Mouse (Mus musculus): ENCODE results near the gene Ajm1. TPM values are rescaled to one million over a fixed set of nuclear protein-coding genes. Genes with fewer than 3 reads are reported as not detected.

The Ajm1 gene
- polyA plus RNA-seq, 1 experiment from 2014 or later: 0.27 TPM

DNA sequence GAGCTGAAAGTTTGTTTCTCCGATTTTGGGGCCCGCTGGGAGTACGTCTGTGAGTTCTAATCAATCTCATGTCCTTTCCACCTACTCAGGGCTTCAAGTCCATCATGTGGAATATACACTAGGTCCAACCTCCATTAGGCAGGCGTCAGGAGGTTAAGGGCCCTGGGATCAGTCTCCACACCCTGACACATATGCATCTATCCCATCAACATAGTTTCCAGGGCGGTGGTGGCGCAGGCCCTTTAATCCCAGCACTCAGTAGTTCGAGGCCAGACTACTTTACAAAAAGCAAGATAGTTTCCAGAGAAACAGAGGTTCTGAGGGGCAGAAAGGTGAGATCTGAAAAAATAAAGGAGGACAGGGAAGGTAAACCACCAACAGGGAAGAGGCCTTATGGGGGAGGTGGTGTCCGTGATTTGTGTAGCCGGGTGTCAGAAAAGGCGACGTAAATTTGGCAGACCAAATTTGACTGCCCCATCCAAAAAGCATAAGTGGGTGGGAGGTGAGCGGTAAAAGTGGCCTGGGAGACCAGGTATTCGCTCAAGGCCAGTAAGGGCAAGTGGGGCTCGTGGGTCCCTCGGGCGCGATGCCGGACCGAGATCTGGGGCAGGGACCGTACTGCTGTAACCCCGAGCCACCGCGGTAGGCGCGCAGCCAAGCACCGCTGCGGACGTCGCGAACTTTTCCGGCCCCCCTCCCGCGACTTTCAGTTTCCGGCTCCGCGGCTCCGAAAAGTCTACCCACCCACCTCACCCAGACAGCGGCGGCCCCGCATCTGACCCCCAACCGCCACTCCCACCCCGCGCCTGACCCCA lies 35.4 kb downstream of the Ajm1 start:
- Histone ChIP-seq H3K4me3 (peak overlapping the region; percentile 84), H3K9me3 (no peaks in the 10 kb centered on the region), H3K27me3 (replicated peaks) (no peaks in the 10 kb centered on the region; the same call in 1 of the 2 replicates), H3K9ac (peak overlapping the region; percentile 93), H3K4me2 (peak overlapping the region; percentile 88), H3K4me1 (peaks cover 19% of the 10 kb centered on the region), H3K36me3 (peaks cover 10% of the 10 kb centered on the region; the same call in 1 of the 2 replicates), H3K27ac (replicated peaks) (peak overlapping the region; percentile 79)
- ATAC-seq (ENCODE audit: extremely low read depth, insufficient number of reproducible peaks, low FRiP score, low TSS enrichment): peak; percentile 50
- WGBS: 6% methylated on average over 43 of the region's 43 CpGs

DNA sequence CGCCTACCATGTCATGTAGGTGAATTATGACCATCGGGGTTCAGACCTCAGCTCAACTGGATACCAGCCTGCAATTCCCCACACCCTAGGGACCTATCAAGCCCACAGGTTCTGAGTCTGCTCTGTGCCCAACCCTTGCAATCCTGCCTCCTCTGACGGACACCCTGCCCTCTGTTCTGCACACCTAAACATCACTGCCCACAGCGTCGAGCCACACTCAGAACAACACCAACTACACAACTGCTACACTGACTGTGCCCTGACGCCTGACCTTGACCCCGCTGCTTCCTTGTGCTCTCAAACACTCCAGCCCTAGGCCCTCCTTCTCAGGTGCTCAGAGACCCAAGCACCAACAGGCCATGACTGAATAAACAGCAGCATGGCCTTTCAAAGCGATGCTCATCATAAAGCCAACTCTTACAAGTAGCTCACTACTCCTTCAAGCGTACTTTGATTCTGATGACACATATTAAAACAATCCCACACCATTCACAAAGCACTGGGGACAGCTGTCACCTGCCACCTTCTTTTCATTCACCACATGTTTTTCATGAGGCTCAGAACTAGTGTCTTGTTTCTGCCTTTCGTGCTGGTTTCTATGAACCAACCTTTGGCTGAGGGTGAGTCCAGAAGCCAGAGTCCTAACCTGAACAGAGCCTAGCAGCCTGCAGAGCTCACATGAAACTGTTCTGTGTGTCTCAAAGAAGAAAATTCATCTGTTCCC lies 39.8 kb downstream of the Ajm1 start:
- ATAC-seq (ENCODE audit: extremely low read depth, insufficient number of reproducible peaks, low FRiP score, low TSS enrichment): no peak
- WGBS: 88% methylated on average over 10 of the region's 10 CpGs
- no peak overlapping the region for H3K4me2 ChIP-seq
- no peak overlapping the region for H3K27ac ChIP-seq (replicated peaks)
- H3K4me1 ChIP-seq: peaks cover 14% of the 10 kb centered on the region
- H3K4me3 ChIP-seq: no peak overlapping the region
- no peaks in the 10 kb centered on the region for H3K9me3 ChIP-seq
- peaks cover 37% of the 10 kb centered on the region for H3K36me3 ChIP-seq
- no peak overlapping the region for H3K9ac ChIP-seq
- no peaks in the 10 kb centered on the region for H3K27me3 ChIP-seq (replicated peaks)

DNA sequence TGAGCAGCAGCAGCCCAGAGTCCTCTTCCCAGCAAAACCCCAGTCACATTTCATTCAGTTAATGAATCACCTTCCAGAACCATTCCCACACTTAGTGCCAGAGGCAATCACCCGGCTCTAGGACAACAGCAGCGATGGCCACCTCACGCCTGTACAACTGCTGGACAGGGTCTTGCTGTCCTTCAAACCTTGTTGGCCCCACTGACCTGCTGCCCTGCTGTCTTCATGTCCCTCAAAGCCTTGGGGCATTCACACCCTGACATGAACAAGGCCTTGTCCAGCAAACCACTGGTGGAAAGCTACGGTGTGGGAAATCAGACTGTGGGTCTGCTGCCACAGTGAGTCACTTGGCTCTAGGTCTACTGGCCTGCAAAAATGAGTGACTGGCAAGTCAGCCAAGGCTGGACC lies 41.0 kb downstream of the Ajm1 start:
- H3K4me2 ChIP-seq: no peak overlapping the region
- H3K9ac ChIP-seq: no peak overlapping the region
- peaks cover 8% of the 10 kb centered on the region for H3K4me1 ChIP-seq
- H3K9me3 ChIP-seq: no peaks in the 10 kb centered on the region
- ATAC-seq (ENCODE audit: extremely low read depth, insufficient number of reproducible peaks, low FRiP score, low TSS enrichment): no peak
- H3K27me3 ChIP-seq (replicated peaks): no peaks in the 10 kb centered on the region
- no peak overlapping the region for H3K27ac ChIP-seq (replicated peaks)
- WGBS: 93% methylated on average over 4 of the region's 4 CpGs
- H3K36me3 ChIP-seq: peaks cover 49% of the 10 kb centered on the region
- H3K4me3 ChIP-seq: no peak overlapping the region

DNA sequence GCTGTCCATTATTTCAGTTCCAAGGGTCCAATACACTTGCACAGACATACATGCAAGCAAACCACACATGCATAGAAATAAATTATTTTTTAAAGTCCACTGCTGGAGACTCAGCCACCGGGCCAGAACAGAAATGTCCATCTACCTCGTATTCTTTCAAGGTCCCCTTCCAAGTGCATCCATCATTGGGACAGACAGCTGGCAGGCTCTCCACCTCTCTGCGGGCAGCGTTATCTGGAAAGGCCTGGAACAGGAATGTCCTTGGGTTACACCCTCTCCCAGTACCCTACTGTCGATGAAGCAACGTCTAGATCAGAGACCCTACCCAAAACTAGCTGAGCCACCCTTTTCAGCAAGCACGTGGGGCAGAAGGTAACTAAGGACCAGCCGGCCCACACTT lies 45.0 kb downstream of the Ajm1 start:
- no peak overlapping the region for H3K27ac ChIP-seq (replicated peaks)
- no peak for ATAC-seq (ENCODE audit: extremely low read depth, insufficient number of reproducible peaks, low FRiP score, low TSS enrichment)
- no peaks in the 10 kb centered on the region for H3K9me3 ChIP-seq
- 64% methylated on average over 8 of the region's 8 CpGs for WGBS
- H3K4me1 ChIP-seq: 0 out of 2 replicates have a peak, but pooled peaks cover 2% of the 10 kb centered on the region
- H3K4me2 ChIP-seq: no peak overlapping the region
- no peak overlapping the region for H3K4me3 ChIP-seq
- no peak overlapping the region for H3K9ac ChIP-seq
- H3K36me3 ChIP-seq: peaks cover 78% of the 10 kb centered on the region
- H3K27me3 ChIP-seq (replicated peaks): no peaks in the 10 kb centered on the region

DNA sequence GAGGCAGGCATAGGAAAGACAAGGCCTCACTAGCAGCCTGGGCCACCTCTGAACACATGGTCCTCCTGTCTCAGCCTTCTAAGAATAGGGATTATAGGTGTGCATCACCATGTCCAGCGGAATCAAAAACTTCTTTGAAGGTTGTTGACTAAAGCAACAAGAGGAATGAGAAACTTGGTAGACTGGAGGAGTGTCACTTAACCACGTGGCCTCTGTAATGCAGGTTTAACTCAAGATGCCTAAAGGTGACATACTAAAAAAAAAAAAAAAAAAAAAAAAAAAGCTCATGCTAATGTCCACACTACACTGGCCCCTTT lies 46.7 kb downstream of the Ajm1 start:
- Histone ChIP-seq H3K36me3 (peaks cover 94% of the 10 kb centered on the region), H3K4me2 (no peak overlapping the region)
- WGBS: 95% methylated on average over 2 of the region's 2 CpGs

DNA sequence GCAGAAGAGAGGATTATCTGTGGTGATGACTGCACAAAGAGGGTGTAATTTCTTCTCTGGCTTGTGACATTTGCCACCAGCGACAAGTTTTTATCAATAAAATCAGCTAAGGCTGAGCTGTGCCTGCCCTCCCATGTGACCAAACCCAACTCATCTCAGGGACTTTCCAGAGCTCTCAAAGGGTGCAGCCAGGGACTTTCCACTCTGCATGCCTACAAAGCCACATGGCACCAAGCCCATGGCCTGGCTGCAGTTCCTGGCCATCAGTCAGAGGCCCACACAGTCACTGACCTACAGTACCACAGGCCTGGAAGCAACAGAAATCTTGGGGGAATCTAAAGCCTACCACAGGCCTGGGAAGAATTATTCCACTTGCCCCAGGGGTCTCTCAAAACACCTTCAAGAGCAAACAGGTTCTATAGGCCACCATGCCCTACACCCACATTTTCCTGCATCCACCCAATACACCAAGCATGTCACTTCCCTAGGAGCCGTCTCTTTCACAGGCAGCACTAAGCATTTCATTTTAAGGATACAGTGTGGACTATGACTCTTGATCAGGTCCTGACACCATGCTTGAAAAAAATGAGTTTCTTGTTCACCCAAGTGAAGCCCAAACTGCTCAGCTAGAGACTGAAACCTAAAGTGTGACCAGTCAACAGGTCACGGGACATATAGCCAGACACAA lies 47.2 kb downstream of the Ajm1 start:
- Histone ChIP-seq H3K36me3 (peaks cover 94% of the 10 kb centered on the region), H3K9me3 (no peaks in the 10 kb centered on the region), H3K4me2 (no peak overlapping the region), H3K27ac (replicated peaks) (no peak overlapping the region), H3K4me3 (no peak overlapping the region), H3K27me3 (replicated peaks) (no peaks in the 10 kb centered on the region), H3K4me1 (0 out of 2 replicates have a peak, but pooled peaks cover 2% of the 10 kb centered on the region), H3K9ac (no peak overlapping the region; the same call in 1 of the 2 replicates)
- WGBS: 75% methylated on average over 3 of the region's 3 CpGs
- ATAC-seq (ENCODE audit: extremely low read depth, insufficient number of reproducible peaks, low FRiP score, low TSS enrichment): no peak

More for the DNA sequence above, 46.7 kb downstream of the Ajm1 start:
- H3K27me3 ChIP-seq (replicated peaks): no peaks in the 10 kb centered on the region
- no peaks in the 10 kb centered on the region for H3K9me3 ChIP-seq
- no peak for ATAC-seq (ENCODE audit: extremely low read depth, insufficient number of reproducible peaks, low FRiP score, low TSS enrichment)
- H3K27ac ChIP-seq (replicated peaks): no peak overlapping the region
- H3K4me3 ChIP-seq: no peak overlapping the region
- no peak overlapping the region for H3K9ac ChIP-seq
- H3K4me1 ChIP-seq: 0 out of 2 replicates have a peak, but pooled peaks cover 2% of the 10 kb centered on the region

DNA sequence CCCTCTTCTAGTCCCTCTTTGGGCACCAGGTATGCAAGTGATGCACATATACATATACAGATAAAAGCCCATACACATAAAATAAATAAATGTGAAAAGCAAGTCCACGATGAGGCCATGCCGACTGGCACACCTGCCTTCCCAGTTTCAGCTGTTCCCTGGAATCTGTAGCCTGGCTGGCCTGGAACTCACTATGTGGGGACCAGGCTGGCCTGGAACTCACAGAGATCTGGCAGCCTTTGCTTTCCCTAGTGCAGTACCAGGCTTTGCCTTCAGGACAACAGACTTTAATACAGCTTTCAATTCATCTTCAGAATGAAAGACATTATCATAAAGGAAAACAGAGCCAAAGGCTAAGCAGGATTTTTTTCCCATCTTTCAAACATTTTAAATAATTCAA lies 47.9 kb downstream of the Ajm1 start:
- no peak overlapping the region for H3K9ac ChIP-seq
- H3K27ac ChIP-seq (replicated peaks): no peak overlapping the region
- no peaks in the 10 kb centered on the region for H3K27me3 ChIP-seq (replicated peaks)
- H3K4me1 ChIP-seq: 0 out of 2 replicates have a peak, but pooled peaks cover 2% of the 10 kb centered on the region
- WGBS: 89% methylated on average over 2 of the region's 2 CpGs
- H3K9me3 ChIP-seq: no peaks in the 10 kb centered on the region
- peaks cover 97% of the 10 kb centered on the region for H3K36me3 ChIP-seq
- H3K4me2 ChIP-seq: no peak overlapping the region
- H3K4me3 ChIP-seq: no peak overlapping the region
- no peak for ATAC-seq (ENCODE audit: extremely low read depth, insufficient number of reproducible peaks, low FRiP score, low TSS enrichment)

DNA sequence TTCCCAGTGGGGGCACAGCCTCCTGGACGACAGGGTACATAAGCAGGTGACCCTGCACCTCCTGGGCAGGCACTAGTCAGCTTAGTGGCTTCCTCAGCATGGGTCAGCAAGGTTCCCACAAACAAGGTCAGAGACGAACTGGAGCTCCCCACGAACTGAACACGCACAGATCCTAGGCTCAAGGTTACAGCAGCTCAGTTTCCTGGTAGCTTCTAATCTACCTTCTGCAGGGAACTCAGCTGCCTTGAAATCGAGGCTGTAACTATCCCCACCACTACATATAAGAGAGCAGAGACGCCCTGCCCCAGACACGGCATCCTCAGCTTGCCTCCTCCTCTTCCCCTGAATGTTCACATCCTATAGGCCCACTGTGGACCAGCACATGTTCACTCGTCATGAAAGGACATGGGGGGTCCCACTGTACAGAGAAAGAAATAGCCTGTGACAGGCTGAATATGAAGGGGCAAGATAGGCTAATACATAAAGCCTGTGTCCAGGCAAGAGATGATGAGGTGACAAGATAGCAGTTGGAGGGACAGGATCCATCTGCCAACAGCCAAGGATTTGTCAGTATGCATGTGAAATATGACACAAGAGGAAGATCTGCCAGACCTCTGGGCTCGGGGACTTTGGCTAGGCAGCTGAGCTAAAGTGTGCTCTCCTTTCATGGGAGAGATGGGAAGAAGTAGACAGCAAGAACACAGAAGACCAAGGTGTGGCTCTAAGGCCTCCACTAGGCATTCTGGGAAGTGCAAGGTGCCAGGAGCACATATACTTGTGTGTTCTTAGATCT lies 54.9 kb downstream of the Ajm1 start:
- no peak overlapping the region for H3K4me2 ChIP-seq

More for the DNA sequence above, 54.9 kb downstream of the Ajm1 start:
- H3K4me3 ChIP-seq: no peak overlapping the region
- no peaks in the 10 kb centered on the region for H3K9me3 ChIP-seq
- no peaks in the 10 kb centered on the region for H3K27me3 ChIP-seq (replicated peaks)
- H3K36me3 ChIP-seq: peaks cover 98% of the 10 kb centered on the region
- WGBS: 88% methylated on average over 9 of the region's 9 CpGs
- no peak overlapping the region for H3K9ac ChIP-seq
- H3K27ac ChIP-seq (replicated peaks): no peak overlapping the region
- no peak for ATAC-seq (ENCODE audit: extremely low read depth, insufficient number of reproducible peaks, low FRiP score, low TSS enrichment)
- no peaks in the 10 kb centered on the region for H3K4me1 ChIP-seq

Other genes starting within 250 kb of the Ajm1 start
- 28.4 and 31.3 TPM in 2 replicates for gene Man1b1, start 249.4 kb downstream of the Ajm1 start, polyA plus RNA-seq (2015; fragmentation: Nextera tagmentation; extraction: Ambion mirVana)
- gene Dpp7, start 225.4 kb downstream of the Ajm1 start, polyA plus RNA-seq (2015; fragmentation: Nextera tagmentation; extraction: Ambion mirVana): 13.6 and 14.4 TPM in 2 replicates
- gene Uap1l1, start 216.1 kb downstream of the Ajm1 start, polyA plus RNA-seq (2015; fragmentation: Nextera tagmentation; extraction: Ambion mirVana): 14.9 and 17.0 TPM in 2 replicates
- 16.5 and 18.1 TPM in 2 replicates for gene Sapcd2, start 209.4 kb downstream of the Ajm1 start, polyA plus RNA-seq (2015; fragmentation: Nextera tagmentation; extraction: Ambion mirVana)
- 0.51 and 0.68 TPM in 2 replicates for gene Entpd2, start 185.9 kb downstream of the Ajm1 start, polyA plus RNA-seq (2015; fragmentation: Nextera tagmentation; extraction: Ambion mirVana)
- 26.6 and 29.0 TPM in 2 replicates for gene Npdc1, start 182.4 kb downstream of the Ajm1 start, polyA plus RNA-seq (2015; fragmentation: Nextera tagmentation; extraction: Ambion mirVana)
- gene Fut7, start 158.5 kb downstream of the Ajm1 start, polyA plus RNA-seq (2015; fragmentation: Nextera tagmentation; extraction: Ambion mirVana): 0.07 TPM in 1 of 2 replicates, not detected in the other
- 2.7 and 3.2 TPM in 2 replicates for gene Abca2, start 153.1 kb downstream of the Ajm1 start, polyA plus RNA-seq (2015; fragmentation: Nextera tagmentation; extraction: Ambion mirVana)
- gene Clic3, start 124.9 kb downstream of the Ajm1 start, polyA plus RNA-seq (2015; fragmentation: Nextera tagmentation; extraction: Ambion mirVana): 1.8 and 2.5 TPM in 2 replicates
- 25.6 and 25.7 TPM in 2 replicates for gene Paxx, start 120.7 kb downstream of the Ajm1 start, polyA plus RNA-seq (2015; fragmentation: Nextera tagmentation; extraction: Ambion mirVana)
- gene Ptgds, start 111.7 kb downstream of the Ajm1 start, polyA plus RNA-seq (2015; fragmentation: Nextera tagmentation; extraction: Ambion mirVana): 19.8 and 20.7 TPM in 2 replicates
- not detected in 2 replicates for gene Lcn12, start 87.8 kb downstream of the Ajm1 start, polyA plus RNA-seq (2015; fragmentation: Nextera tagmentation; extraction: Ambion mirVana)
- 73.8 and 83.9 TPM in 2 replicates for gene Fbxw5, start 81.0 kb downstream of the Ajm1 start, polyA plus RNA-seq (2015; fragmentation: Nextera tagmentation; extraction: Ambion mirVana)
- gene C8g, start 80.0 kb downstream of the Ajm1 start, polyA plus RNA-seq (2015; fragmentation: Nextera tagmentation; extraction: Ambion mirVana): 3.1 and 3.5 TPM in 2 replicates
- 21.0 and 22.9 TPM in 2 replicates for gene Traf2, start 34.8 kb downstream of the Ajm1 start, polyA plus RNA-seq (2015; fragmentation: Nextera tagmentation; extraction: Ambion mirVana)
- 277 and 302 TPM in 2 replicates for gene Edf1, start 23.9 kb downstream of the Ajm1 start, polyA plus RNA-seq (2015; fragmentation: Nextera tagmentation; extraction: Ambion mirVana)
- 4.6 and 7.3 TPM in 2 replicates for gene Mamdc4, start 6.9 kb downstream of the Ajm1 start, polyA plus RNA-seq (2015; fragmentation: Nextera tagmentation; extraction: Ambion mirVana)
- gene Phpt1, start 6.5 kb downstream of the Ajm1 start, polyA plus RNA-seq (2015; fragmentation: Nextera tagmentation; extraction: Ambion mirVana): 177 and 199 TPM in 2 replicates
- gene Rabl6, start 26.8 kb upstream of the Ajm1 start, polyA plus RNA-seq (2015; fragmentation: Nextera tagmentation; extraction: Ambion mirVana): 42.9 and 47.6 TPM in 2 replicates
- 0.11 and 0.13 TPM in 2 replicates for gene Ccdc183, start 35.9 kb upstream of the Ajm1 start, polyA plus RNA-seq (2015; fragmentation: Nextera tagmentation; extraction: Ambion mirVana)
- gene Tmem141, start 40.2 kb upstream of the Ajm1 start, polyA plus RNA-seq (2015; fragmentation: Nextera tagmentation; extraction: Ambion mirVana): 20.3 and 20.4 TPM in 2 replicates
- gene Fcna, start 46.3 kb upstream of the Ajm1 start, polyA plus RNA-seq (2015; fragmentation: Nextera tagmentation; extraction: Ambion mirVana): 2.3 and 2.6 TPM in 2 replicates
- not detected in 2 replicates for gene Lcn8, start 71.4 kb upstream of the Ajm1 start, polyA plus RNA-seq (2015; fragmentation: Nextera tagmentation; extraction: Ambion mirVana)
- not detected in 2 replicates for gene Lcn5, start 76.2 kb upstream of the Ajm1 start, polyA plus RNA-seq (2015; fragmentation: Nextera tagmentation; extraction: Ambion mirVana)
- not detected in 2 replicates for gene Lcn6, start 95.0 kb upstream of the Ajm1 start, polyA plus RNA-seq (2015; fragmentation: Nextera tagmentation; extraction: Ambion mirVana)
- not detected in 2 replicates for gene Lcn10, start 101.0 kb upstream of the Ajm1 start, polyA plus RNA-seq (2015; fragmentation: Nextera tagmentation; extraction: Ambion mirVana)
- not detected in 2 replicates for gene Obp2a, start 118.3 kb upstream of the Ajm1 start, polyA plus RNA-seq (2015; fragmentation: Nextera tagmentation; extraction: Ambion mirVana)
- 47.0 and 47.6 TPM in 2 replicates for gene Bmyc, start 125.0 kb upstream of the Ajm1 start, polyA plus RNA-seq (2015; fragmentation: Nextera tagmentation; extraction: Ambion mirVana)
- not detected in 2 replicates for gene Obp2b, start 155.3 kb upstream of the Ajm1 start, polyA plus RNA-seq (2015; fragmentation: Nextera tagmentation; extraction: Ambion mirVana)
- gene Lcn3, start 183.8 kb upstream of the Ajm1 start, polyA plus RNA-seq (2015; fragmentation: Nextera tagmentation; extraction: Ambion mirVana): not detected in 2 replicates
- not detected in 2 replicates for gene Lcn11, start 195.3 kb upstream of the Ajm1 start, polyA plus RNA-seq (2015; fragmentation: Nextera tagmentation; extraction: Ambion mirVana)
- gene Gm13539, start 200.5 kb upstream of the Ajm1 start, polyA plus RNA-seq (2015; fragmentation: Nextera tagmentation; extraction: Ambion mirVana): not detected in 2 replicates
- gene Glt6d1, start 234.1 kb upstream of the Ajm1 start, polyA plus RNA-seq (2015; fragmentation: Nextera tagmentation; extraction: Ambion mirVana): not detected in 2 replicates
- not detected in 2 replicates for gene Lcn9, start 241.4 kb upstream of the Ajm1 start, polyA plus RNA-seq (2015; fragmentation: Nextera tagmentation; extraction: Ambion mirVana)